Mouse (Mus musculus): Measurements from ENCODE around the gene Aldh3a2. TPM values are rescaled to one million over a fixed set of nuclear protein-coding genes. Genes with fewer than 3 reads are reported as not detected.

Aldh3a2 gene
- total and polyA plus RNA-seq, 2 experiments from 2014 or later = 33.9 to 49.3 TPM

Other genes starting within 250 kb of the Aldh3a2 start
- gene Kcnj12, start 244.9 kb downstream of the Aldh3a2 start, total RNA-seq (2014; rRNA removed) = 20.5 and 23.6 TPM in 2 replicates
- gene Kcnj12, start 244.9 kb downstream of the Aldh3a2 start, polyA plus RNA-seq (2015; fragmentation: Nextera tagmentation; extraction: Ambion mirVana) = 3.1 and 3.2 TPM in 2 replicates
- 1.6 and 2.2 TPM in 2 replicates for gene Tnfrsf13b, start 140.7 kb downstream of the Aldh3a2 start, total RNA-seq (2014; rRNA removed)
- 1.4 TPM in 2 replicates for gene Tnfrsf13b, start 140.7 kb downstream of the Aldh3a2 start, polyA plus RNA-seq (2015; fragmentation: Nextera tagmentation; extraction: Ambion mirVana)
- 637 and 644 TPM in 2 replicates for gene Usp22, start 92.4 kb downstream of the Aldh3a2 start, total RNA-seq (2014; rRNA removed)
- gene Usp22, start 92.4 kb downstream of the Aldh3a2 start, polyA plus RNA-seq (2015; fragmentation: Nextera tagmentation; extraction: Ambion mirVana) = 340 and 355 TPM in 2 replicates
- 0.11 and 1.3 TPM in 2 replicates for gene Aldh3a1, start 59.9 kb downstream of the Aldh3a2 start, total RNA-seq (2014; rRNA removed)
- gene Aldh3a1, start 59.9 kb downstream of the Aldh3a2 start, polyA plus RNA-seq (2015; fragmentation: Nextera tagmentation; extraction: Ambion mirVana) = 0.83 and 0.91 TPM in 2 replicates
- gene Slc47a2, start 75.4 kb upstream of the Aldh3a2 start, total RNA-seq (2014; rRNA removed) = 0.47 and 0.60 TPM in 2 replicates
- gene Slc47a2, start 75.4 kb upstream of the Aldh3a2 start, polyA plus RNA-seq (2015; fragmentation: Nextera tagmentation; extraction: Ambion mirVana) = 0.16 and 0.25 TPM in 2 replicates
- 3.0 and 4.9 TPM in 2 replicates for gene Slc47a1, start 110.9 kb upstream of the Aldh3a2 start, total RNA-seq (2014; rRNA removed)
- 2.7 TPM in 2 replicates for gene Slc47a1, start 110.9 kb upstream of the Aldh3a2 start, polyA plus RNA-seq (2015; fragmentation: Nextera tagmentation; extraction: Ambion mirVana)
- gene Rnf112, start 186.7 kb upstream of the Aldh3a2 start, total RNA-seq (2014; rRNA removed) = 75.6 and 86.9 TPM in 2 replicates
- 35.7 and 36.2 TPM in 2 replicates for gene Rnf112, start 186.7 kb upstream of the Aldh3a2 start, polyA plus RNA-seq (2015; fragmentation: Nextera tagmentation; extraction: Ambion mirVana)
- 10.1 and 22.8 TPM in 2 replicates for gene Mfap4, start 218.0 kb upstream of the Aldh3a2 start, total RNA-seq (2014; rRNA removed)
- gene Mfap4, start 218.0 kb upstream of the Aldh3a2 start, polyA plus RNA-seq (2015; fragmentation: Nextera tagmentation; extraction: Ambion mirVana) = 14.1 and 16.4 TPM in 2 replicates
- 37.3 and 46.1 TPM in 2 replicates for gene Mapk7, start 226.9 kb upstream of the Aldh3a2 start, total RNA-seq (2014; rRNA removed)
- 36.6 and 36.9 TPM in 2 replicates for gene Mapk7, start 226.9 kb upstream of the Aldh3a2 start, polyA plus RNA-seq (2015; fragmentation: Nextera tagmentation; extraction: Ambion mirVana)
- gene B9d1, start 237.7 kb upstream of the Aldh3a2 start, total RNA-seq (2014; rRNA removed) = 26.3 and 28.1 TPM in 2 replicates
- gene B9d1, start 237.7 kb upstream of the Aldh3a2 start, polyA plus RNA-seq (2015; fragmentation: Nextera tagmentation; extraction: Ambion mirVana) = 25.1 and 27.5 TPM in 2 replicates

All from midbrain, postnatal 0 days (tissue).